Mouse (Mus musculus) lung, adult 2 months (tissue): ENCODE results near the gene Irgc1. TPM values are rescaled to one million over a fixed set of nuclear protein-coding genes. Genes with fewer than 3 reads are reported as not detected.

Experiments used
- DNase-seq: peaks from one replicate; pipeline ENCODE4 v3.0.0; 2022
- H3K4me1 ChIP-seq: fragments of 200-500 bp; 2 replicates; pipeline ENCODE4 v1.6.1; 2011; ENCODE audit warnings: low read length; ENCODE audit not compliant: control insufficient read depth, insufficient read depth
- H3K4me3 ChIP-seq: fragments of 200-500 bp; replicated peaks from 2 replicates; pipeline ENCODE3; 2011; ENCODE audit warnings: low read depth, mild to moderate bottlenecking, control low read depth, low read length; ENCODE audit errors: extremely low read depth
- CTCF ChIP-seq: fragments of 200-500 bp; IDR thresholded peaks from 2 replicates; pipeline ENCODE4 v1.5.1; 2011; ENCODE audit warnings: mild to moderate bottlenecking, low read length, control low read depth; ENCODE audit not compliant: insufficient read depth
- POLR2A ChIP-seq: fragments of 200-500 bp; IDR thresholded peaks from 2 replicates; pipeline ENCODE4 v1.6.1; 2011; ENCODE audit warnings: low read depth, mild to moderate bottlenecking, control low read depth, low read length, borderline replicate concordance; ENCODE audit errors: extremely low read depth
- WGBS: fragments of 180-500 bp; shearing (Covaris S2); methylation state at CpG from one replicate; pipeline ENCODE4 v1.1.7; 2018; 5-methylcytosine and 5-hydroxymethylcytosine counted together
- polyA plus RNA-seq: library from polyadenylated mRNA; depleted of rRNA; stranded (reverse); fragments of >200 nt; gene quantifications from 2 replicates; pipeline ENCODE4 v1.2.3, GENCODE M21; 2012

Gene Irgc1
- polyA plus RNA-seq, 1 experiment, result 0.69 TPM

GRCm38 (mm10) chr7:24481474-24482207, 29.5 kb upstream of the Irgc1 start, which contains the start of gene Cadm4:
Gene Cadm4, plus strand, starts transcription at chr7:24482023.
- TF ChIP-seq CTCF, result no peak
- no peak for TF ChIP-seq POLR2A
- peak; percentile 80 for DNase-seq
- peak within 1 kb of the TSS; percentile 56 for H3K4me3 ChIP-seq
- 1% methylated on average over 65 of the region's 83 CpGs for WGBS
- peaks cover 4% of the 10 kb centered on the region; the same call in 1 of the 2 replicates for H3K4me1 ChIP-seq

GRCm38 (mm10) chr7:24480986-24481473, 28.9 kb upstream of the Irgc1 start:
- no peak for TF ChIP-seq CTCF
- TF ChIP-seq POLR2A, result no peak
- 12% methylated on average over 14 of the region's 14 CpGs for WGBS
- DNase-seq, result no peak

GRCm38 (mm10) chr7:24480121-24480941, 28.2 kb upstream of the Irgc1 start:
- DNase-seq, result no peak
- TF ChIP-seq POLR2A, result no peak
- no peak for TF ChIP-seq CTCF
- 52% methylated on average over 18 of the region's 18 CpGs for WGBS
- Histone ChIP-seq H3K4me3 (no peak overlapping the region), H3K4me1 (peaks cover 4% of the 10 kb centered on the region; the same call in 1 of the 2 replicates)

More at GRCm38 (mm10) chr7:24480986-24481473, 28.9 kb upstream of the Irgc1 start:
- H3K4me1 ChIP-seq, result peaks cover 4% of the 10 kb centered on the region; the same call in 1 of the 2 replicates
- no peak overlapping the region for H3K4me3 ChIP-seq

GRCm38 (mm10) chr7:24479685-24480084, 27.6 kb upstream of the Irgc1 start:
- TF ChIP-seq CTCF (no peak), POLR2A (no peak)
- DNase-seq, result no peak
- 91% methylated on average over 2 of the region's 2 CpGs for WGBS
- peaks cover 4% of the 10 kb centered on the region; the same call in 1 of the 2 replicates for H3K4me1 ChIP-seq
- H3K4me3 ChIP-seq, result no peak overlapping the region

GRCm38 (mm10) chr7:24478911-24479310, 26.8 kb upstream of the Irgc1 start:
- no peak for TF ChIP-seq CTCF
- Histone ChIP-seq H3K4me3 (no peak overlapping the region), H3K4me1 (peaks cover 4% of the 10 kb centered on the region; the same call in 1 of the 2 replicates)
- WGBS, result 83% methylated on average over 5 of the region's 5 CpGs
- no peak for DNase-seq

GRCm38 (mm10) chr7:24476856-24477255, 24.8 kb upstream of the Irgc1 start:
- Histone ChIP-seq H3K4me3 (no peak overlapping the region), H3K4me1 (peaks cover 4% of the 10 kb centered on the region; the same call in 1 of the 2 replicates)
- DNase-seq, result no peak
- WGBS, result 90% methylated on average over 7 of the region's 7 CpGs
- TF ChIP-seq POLR2A (no peak), CTCF (no peak)

GRCm38 (mm10) chr7:24476338-24476737, 24.2 kb upstream of the Irgc1 start:
- TF ChIP-seq CTCF (no peak), POLR2A (no peak)
- no peak for DNase-seq
- Histone ChIP-seq H3K4me3 (no peak overlapping the region), H3K4me1 (peaks cover under 1% of the 10 kb centered on the region; the same call in 1 of the 2 replicates)
- WGBS, result 83% methylated on average over 8 of the region's 8 CpGs

- TF ChIP-seq POLR2A (no peak), CTCF (no peak)
- 58% methylated on average over 21 of the region's 21 CpGs for WGBS
- no peak for DNase-seq
Observed at GRCm38 (mm10) chr7:24474811-24475506, 22.9 kb upstream of the Irgc1 start.

More at GRCm38 (mm10) chr7:24474811-24475506, 22.9 kb upstream of the Irgc1 start:
- Histone ChIP-seq H3K4me3 (no peak overlapping the region), H3K4me1 (no peaks in the 10 kb centered on the region)
